Mouse (Mus musculus): ENCODE data around the gene Ogfrl1. TPM values are rescaled to one million over a fixed set of nuclear protein-coding genes. Genes with fewer than 3 reads are reported as not detected.

Gene Ogfrl1
- polyA plus RNA-seq, 1 experiment from 2014 or later, result 14.8 TPM

DNA sequence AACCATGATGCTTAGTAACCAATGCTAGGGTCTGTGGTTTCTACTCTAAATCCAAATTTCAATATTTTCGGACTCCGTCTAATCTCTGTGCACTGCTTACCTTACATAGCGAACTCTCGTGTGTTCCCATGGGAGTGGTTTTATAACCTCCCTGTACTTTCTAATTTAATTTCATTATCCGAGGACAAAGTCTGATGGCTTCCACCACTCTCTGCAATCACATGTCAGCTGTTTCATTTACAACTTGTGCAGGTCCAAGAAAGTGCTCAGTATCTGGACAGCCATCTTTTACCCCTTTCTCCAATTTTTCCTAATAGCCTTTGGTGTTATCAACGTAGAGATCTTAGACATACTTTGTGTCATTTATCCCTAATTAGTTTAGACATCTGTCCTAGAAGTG is 44.7 kb downstream of the Ogfrl1 start:
- Histone ChIP-seq H3K27me3 (no peaks in the 10 kb centered on the region), H3K4me3 (replicated peaks) (no peak overlapping the region)
- WGBS (ENCODE audit: insufficient replicate concordance), result 71% methylated on average over 6 of the region's 6 CpGs

GRCm38 (mm10) chr1:23351756-23352155 is 45.8 kb downstream of the Ogfrl1 start:
- Histone ChIP-seq H3K4me1 (replicated peaks) (no peaks in the 10 kb centered on the region), H3K4me3 (replicated peaks) (no peak overlapping the region), H3K27me3 (no peaks in the 10 kb centered on the region), H3K9ac (no peak overlapping the region), H3K27ac (replicated peaks) (no peak overlapping the region), H3K9me3 (replicated peaks) (no peaks in the 10 kb centered on the region), H3K36me3 (replicated peaks) (no peaks in the 10 kb centered on the region), H3K4me2 (no peak overlapping the region)
- ATAC-seq (ENCODE audit: insufficient read depth), result no peak
- WGBS (ENCODE audit: insufficient replicate concordance), result 70% methylated on average over 4 of the region's 4 CpGs

More for the DNA sequence above, 44.7 kb downstream of the Ogfrl1 start:
- H3K9ac ChIP-seq, result no peak overlapping the region
- H3K27ac ChIP-seq (replicated peaks), result no peak overlapping the region
- no peak for ATAC-seq (ENCODE audit: insufficient read depth)
- no peaks in the 10 kb centered on the region for H3K36me3 ChIP-seq (replicated peaks)
- no peaks in the 10 kb centered on the region for H3K4me1 ChIP-seq (replicated peaks)
- no peaks in the 10 kb centered on the region for H3K9me3 ChIP-seq (replicated peaks)
- no peak overlapping the region for H3K4me2 ChIP-seq

GRCm38 (mm10) chr1:23345633-23346032 is 51.9 kb downstream of the Ogfrl1 start:
- 50% methylated on average over 3 of the region's 3 CpGs for WGBS (ENCODE audit: insufficient replicate concordance)
- no peaks in the 10 kb centered on the region for H3K4me1 ChIP-seq (replicated peaks)
- H3K27ac ChIP-seq (replicated peaks), result no peak overlapping the region
- no peak for ATAC-seq (ENCODE audit: insufficient read depth)
- no peak overlapping the region for H3K9ac ChIP-seq
- H3K36me3 ChIP-seq (replicated peaks), result no peaks in the 10 kb centered on the region
- H3K9me3 ChIP-seq (replicated peaks), result no peaks in the 10 kb centered on the region
- no peak overlapping the region for H3K4me2 ChIP-seq
- H3K4me3 ChIP-seq (replicated peaks), result no peak overlapping the region
- H3K27me3 ChIP-seq, result no peaks in the 10 kb centered on the region

DNA sequence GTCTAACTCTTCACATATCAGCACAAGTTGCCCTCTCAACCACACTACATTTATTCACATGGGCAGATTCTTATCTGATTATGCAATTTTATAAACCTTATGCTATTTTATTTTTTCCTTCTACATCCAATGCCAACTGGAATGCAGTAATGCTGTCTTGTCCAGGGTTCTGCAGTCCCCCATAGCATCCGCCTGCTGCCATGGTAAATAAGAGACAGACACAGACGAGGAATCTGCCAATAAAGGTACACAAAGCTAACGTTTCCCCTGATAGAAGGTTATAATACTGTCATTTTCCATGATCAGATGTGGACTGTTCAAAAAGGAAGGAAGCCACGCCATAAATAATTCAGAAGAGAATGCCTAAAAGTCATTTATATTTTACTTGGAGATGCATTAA is 54.7 kb downstream of the Ogfrl1 start:
- no peaks in the 10 kb centered on the region for H3K36me3 ChIP-seq (replicated peaks)
- WGBS (ENCODE audit: insufficient replicate concordance), result 65% methylated on average over 4 of the region's 4 CpGs
- no peak overlapping the region for H3K4me2 ChIP-seq
- ATAC-seq (ENCODE audit: insufficient read depth), result no peak
- no peaks in the 10 kb centered on the region; the same call in 1 of the 2 replicates for H3K4me1 ChIP-seq (replicated peaks)
- H3K27me3 ChIP-seq, result no peaks in the 10 kb centered on the region
- no peak overlapping the region for H3K4me3 ChIP-seq (replicated peaks)
- no peaks in the 10 kb centered on the region for H3K9me3 ChIP-seq (replicated peaks)
- H3K27ac ChIP-seq (replicated peaks), result no peak overlapping the region
- no peak overlapping the region for H3K9ac ChIP-seq

DNA sequence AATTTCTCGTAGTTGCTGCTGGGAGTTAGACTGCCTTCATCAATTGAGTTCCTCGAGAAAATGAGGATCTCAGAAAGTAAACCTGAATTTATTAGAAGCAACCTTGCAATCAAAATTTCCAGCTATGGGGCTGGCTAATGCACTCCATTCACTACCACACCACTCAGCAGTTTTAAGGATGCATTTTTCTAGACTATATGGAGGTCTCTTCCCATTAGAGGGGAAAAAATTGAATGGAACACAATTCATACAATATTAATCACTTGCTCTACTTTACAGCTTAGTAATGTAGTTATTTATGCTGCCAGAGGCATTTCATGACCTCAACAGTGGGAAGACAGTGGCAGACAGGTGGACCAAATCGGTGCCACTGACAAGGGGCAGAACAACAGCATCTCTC is 55.3 kb downstream of the Ogfrl1 start:
- Histone ChIP-seq H3K36me3 (replicated peaks) (no peaks in the 10 kb centered on the region), H3K9me3 (replicated peaks) (no peaks in the 10 kb centered on the region), H3K4me2 (no peak overlapping the region), H3K27me3 (no peaks in the 10 kb centered on the region), H3K9ac (no peak overlapping the region), H3K4me1 (replicated peaks) (peaks cover 3% of the 10 kb centered on the region), H3K4me3 (replicated peaks) (no peak overlapping the region), H3K27ac (replicated peaks) (no peak overlapping the region)
- WGBS (ENCODE audit: insufficient replicate concordance), result 65% methylated on average over 3 of the region's 3 CpGs
- ATAC-seq (ENCODE audit: insufficient read depth), result no peak

DNA sequence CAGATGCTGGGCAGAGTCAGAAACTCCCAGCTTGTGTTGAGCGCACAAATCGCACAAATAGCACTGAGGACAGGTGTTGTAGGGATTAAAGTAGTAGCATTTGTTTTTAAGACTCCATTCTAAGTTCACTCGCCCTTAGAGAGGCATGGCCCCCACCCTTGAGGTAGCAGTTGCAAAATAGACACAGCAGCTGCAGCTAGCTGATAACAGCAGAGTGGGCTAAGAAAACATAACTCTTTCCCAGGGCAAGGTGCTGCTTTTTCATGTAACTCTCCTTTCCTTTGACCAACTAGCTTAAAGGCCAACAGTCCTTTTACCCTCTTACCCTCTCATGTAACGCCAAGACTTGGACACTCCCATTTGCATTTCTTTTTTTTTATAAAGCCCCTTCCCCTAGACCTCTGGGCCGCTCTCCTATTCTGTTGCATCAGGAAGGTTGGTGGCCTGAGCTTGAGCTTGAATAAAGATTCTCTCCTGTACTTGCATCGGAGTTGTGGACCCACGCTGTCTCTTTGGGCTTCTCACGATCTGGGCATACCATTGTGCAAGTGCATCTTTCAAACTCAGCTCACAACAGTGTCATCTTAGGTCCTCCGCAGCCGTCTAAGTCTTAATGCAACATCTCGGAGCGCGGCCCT is 61.7 kb downstream of the Ogfrl1 start:
- Histone ChIP-seq H3K27me3 (no peaks in the 10 kb centered on the region), H3K9me3 (replicated peaks) (no peaks in the 10 kb centered on the region), H3K4me1 (replicated peaks) (peaks cover 32% of the 10 kb centered on the region), H3K27ac (replicated peaks) (peak overlapping the region; percentile 91), H3K36me3 (replicated peaks) (no peaks in the 10 kb centered on the region), H3K4me2 (peak overlapping the region; percentile 66), H3K9ac (peak overlapping the region; percentile 37; the same call in 1 of the 2 replicates), H3K4me3 (replicated peaks) (peak overlapping the region; percentile 21; the same call in 1 of the 2 replicates)
- 64% methylated on average over 13 of the region's 13 CpGs for WGBS (ENCODE audit: insufficient replicate concordance)
- ATAC-seq (ENCODE audit: insufficient read depth), result peak; percentile 95

- Histone ChIP-seq H3K9ac (no peak overlapping the region), H3K4me1 (replicated peaks) (peaks cover 32% of the 10 kb centered on the region), H3K9me3 (replicated peaks) (no peaks in the 10 kb centered on the region), H3K27me3 (no peaks in the 10 kb centered on the region), H3K36me3 (replicated peaks) (no peaks in the 10 kb centered on the region), H3K27ac (replicated peaks) (peak overlapping the region; percentile 91), H3K4me2 (peak overlapping the region; percentile 66), H3K4me3 (replicated peaks) (no peak overlapping the region)
- ATAC-seq (ENCODE audit: insufficient read depth), result peak; percentile 71
- WGBS (ENCODE audit: insufficient replicate concordance), result 40% methylated on average over 4 of the region's 4 CpGs
These were observed 62.5 kb downstream of the Ogfrl1 start for GRCm38 (mm10) chr1:23335050-23335449.

GRCm38 (mm10) chr1:23332192-23332591 is 65.4 kb downstream of the Ogfrl1 start:
- no peak overlapping the region for H3K4me2 ChIP-seq
- ATAC-seq (ENCODE audit: insufficient read depth), result no peak
- H3K9me3 ChIP-seq (replicated peaks), result no peaks in the 10 kb centered on the region
- WGBS (ENCODE audit: insufficient replicate concordance), result 74% methylated on average over 4 of the region's 4 CpGs
- H3K4me1 ChIP-seq (replicated peaks), result peaks cover 29% of the 10 kb centered on the region
- no peak overlapping the region for H3K9ac ChIP-seq
- no peaks in the 10 kb centered on the region for H3K36me3 ChIP-seq (replicated peaks)
- H3K4me3 ChIP-seq (replicated peaks), result no peak overlapping the region
- H3K27ac ChIP-seq (replicated peaks), result no peak overlapping the region
- no peaks in the 10 kb centered on the region for H3K27me3 ChIP-seq

DNA sequence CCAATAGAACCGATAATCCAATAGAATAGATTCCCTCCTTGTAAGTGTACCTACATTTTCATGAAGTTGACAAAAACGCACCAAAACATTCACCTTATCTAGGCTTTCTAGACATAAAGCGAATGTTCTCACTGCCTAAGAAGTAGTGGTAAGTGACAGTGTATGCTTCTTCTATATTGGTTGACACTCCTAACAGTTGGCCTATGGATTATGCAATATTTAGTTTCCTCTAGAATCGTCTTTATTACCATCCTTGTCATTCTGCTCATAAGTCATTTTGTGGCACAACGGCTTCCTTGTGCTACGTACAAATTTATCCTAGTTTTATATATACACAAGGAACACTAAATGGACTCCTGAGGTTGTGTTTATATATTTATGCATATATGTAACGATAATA is 72.4 kb downstream of the Ogfrl1 start:
- H3K4me1 ChIP-seq (replicated peaks), result no peaks in the 10 kb centered on the region
- H3K4me2 ChIP-seq, result no peak overlapping the region
- H3K27me3 ChIP-seq, result no peaks in the 10 kb centered on the region
- H3K27ac ChIP-seq (replicated peaks), result no peak overlapping the region
- no peak overlapping the region for H3K4me3 ChIP-seq (replicated peaks)
- H3K9ac ChIP-seq, result no peak overlapping the region
- no peak for ATAC-seq (ENCODE audit: insufficient read depth)
- WGBS (ENCODE audit: insufficient replicate concordance), result 64% methylated on average over 7 of the region's 7 CpGs
- no peaks in the 10 kb centered on the region for H3K36me3 ChIP-seq (replicated peaks)
- no peaks in the 10 kb centered on the region for H3K9me3 ChIP-seq (replicated peaks)

DNA sequence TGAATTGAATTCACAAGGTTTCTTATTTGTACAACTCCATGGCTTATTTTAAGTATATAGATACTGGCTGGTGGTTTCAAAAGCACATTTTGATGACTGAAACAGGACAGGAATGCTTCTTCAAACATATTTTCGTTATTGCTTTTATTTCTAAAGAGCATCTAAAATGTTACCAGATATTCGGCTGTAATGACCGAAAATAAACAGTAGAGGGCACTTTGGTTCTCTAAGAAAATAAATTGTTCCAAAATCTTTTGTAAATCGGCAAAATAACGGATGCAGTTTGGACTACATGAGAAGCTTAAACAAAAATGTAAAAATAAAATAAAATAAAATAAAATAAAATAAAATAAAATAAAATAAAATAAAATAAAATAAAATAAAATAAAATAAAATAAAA is 73.3 kb downstream of the Ogfrl1 start:
- 17% methylated on average over 5 of the region's 5 CpGs for WGBS (ENCODE audit: insufficient replicate concordance)
- Histone ChIP-seq H3K9me3 (replicated peaks) (no peaks in the 10 kb centered on the region), H3K36me3 (replicated peaks) (no peaks in the 10 kb centered on the region), H3K4me3 (replicated peaks) (no peak overlapping the region), H3K4me1 (replicated peaks) (no peaks in the 10 kb centered on the region), H3K27ac (replicated peaks) (no peak overlapping the region), H3K27me3 (no peaks in the 10 kb centered on the region), H3K4me2 (no peak overlapping the region), H3K9ac (no peak overlapping the region)
- no peak for ATAC-seq (ENCODE audit: insufficient read depth)

- Histone ChIP-seq H3K4me2 (no peak overlapping the region), H3K9ac (no peak overlapping the region), H3K4me3 (replicated peaks) (no peak overlapping the region), H3K9me3 (replicated peaks) (no peaks in the 10 kb centered on the region), H3K4me1 (replicated peaks) (no peaks in the 10 kb centered on the region), H3K27ac (replicated peaks) (no peak overlapping the region), H3K36me3 (replicated peaks) (no peaks in the 10 kb centered on the region), H3K27me3 (no peaks in the 10 kb centered on the region)
- ATAC-seq (ENCODE audit: insufficient read depth), result no peak
- WGBS (ENCODE audit: insufficient replicate concordance), result 72% methylated on average over 11 of the region's 11 CpGs
These were observed 74.3 kb downstream of the Ogfrl1 start for GRCm38 (mm10) chr1:23323286-23323685.

DNA sequence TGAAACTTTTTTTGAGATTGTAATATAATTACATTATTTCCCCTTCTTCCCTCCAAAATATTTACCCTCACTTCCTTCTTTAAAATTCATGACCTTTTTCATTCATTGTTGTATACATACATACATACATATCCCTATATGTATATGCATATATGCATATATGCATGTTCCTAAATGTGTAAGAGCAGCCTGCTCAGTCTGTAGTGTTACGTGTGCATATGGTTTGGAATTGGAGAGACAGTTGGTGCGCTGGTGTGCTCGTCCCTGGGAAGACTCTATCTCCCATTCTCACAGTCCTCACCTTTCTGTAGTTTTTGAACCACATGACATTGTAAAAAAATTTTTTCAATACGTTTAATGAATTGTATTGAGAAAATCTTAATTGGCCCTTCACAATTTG is 75.4 kb downstream of the Ogfrl1 start:
- H3K4me3 ChIP-seq (replicated peaks), result no peak overlapping the region

More for the DNA sequence above, 75.4 kb downstream of the Ogfrl1 start:
- ATAC-seq (ENCODE audit: insufficient read depth), result no peak
- no peak overlapping the region for H3K27ac ChIP-seq (replicated peaks)
- no peaks in the 10 kb centered on the region for H3K4me1 ChIP-seq (replicated peaks)
- no peak overlapping the region for H3K4me2 ChIP-seq
- no peak overlapping the region for H3K9ac ChIP-seq
- WGBS (ENCODE audit: insufficient replicate concordance), result 72% methylated on average over 4 of the region's 4 CpGs
- no peaks in the 10 kb centered on the region for H3K9me3 ChIP-seq (replicated peaks)
- no peaks in the 10 kb centered on the region for H3K36me3 ChIP-seq (replicated peaks)
- no peaks in the 10 kb centered on the region for H3K27me3 ChIP-seq
